Mouse (Mus musculus) gastrocnemius, adult 8-10 months (tissue): ENCODE measurements at regions not wholly inside any gene's neighbourhood (a gene's known extent, or its start where the extent isn't known, plus 50 kb on each side); places are given as distances from the start of the nearest gene placed in this dataset.

Experiments
- DNase-seq, 2 experiments: peaks; one replicate each; pipeline ENCODE4 v3.0.0; 2022; ENCODE audit warnings: low spot score in 2 of 2

GRCm38 (mm10) chr19:21337201-21337600, 65.1 kb downstream of the Zfand5 start:
- DNase-seq = no peak

GRCm38 (mm10) chr19:21340563-21340962, 68.5 kb downstream of the Zfand5 start:
- peak; percentile 32 to 46 for DNase-seq
